Mouse (Mus musculus) cerebellum, adult 9-11 months (tissue): ENCODE measurements at regions not wholly inside any gene's neighbourhood (a gene's known extent, or its start where the extent isn't known, plus 50 kb on each side); places are given as distances from the start of the nearest gene placed in this dataset.

ENCODE experiments used
- DNase-seq: peaks from one replicate; pipeline ENCODE4 v3.0.0; 2022

GRCm38 (mm10) chr16:24089840-24090762, 101.4 kb upstream of the Bcl6 start:
- DNase-seq, result no peak

- no peak for DNase-seq
Measured at GRCm38 (mm10) chr16:24083966-24084365, 95.3 kb upstream of the Bcl6 start.

- DNase-seq, result no peak
Measured at GRCm38 (mm10) chr16:24080471-24080870, 91.8 kb upstream of the Bcl6 start.

- no peak for DNase-seq
Measured at GRCm38 (mm10) chr16:24078622-24079021, 90.0 kb upstream of the Bcl6 start.

- no peak for DNase-seq
Measured at GRCm38 (mm10) chr16:24077428-24077827, 88.8 kb upstream of the Bcl6 start.

GRCm38 (mm10) chr16:24076799-24077136, 88.1 kb upstream of the Bcl6 start:
- no peak for DNase-seq

GRCm38 (mm10) chr16:24076109-24076798, 87.6 kb upstream of the Bcl6 start:
- no peak for DNase-seq

- DNase-seq, result no peak
Measured at GRCm38 (mm10) chr16:24073613-24074244, 85.1 kb upstream of the Bcl6 start.

GRCm38 (mm10) chr16:24073065-24073464, 84.4 kb upstream of the Bcl6 start:
- DNase-seq, result no peak

GRCm38 (mm10) chr16:24069411-24069810, 80.8 kb upstream of the Bcl6 start:
- no peak for DNase-seq

- no peak for DNase-seq
Measured at GRCm38 (mm10) chr16:24068250-24068813, 79.7 kb upstream of the Bcl6 start.

- no peak for DNase-seq
Measured at GRCm38 (mm10) chr16:24062314-24062713, 73.7 kb upstream of the Bcl6 start.

GRCm38 (mm10) chr16:24061496-24061895, 72.8 kb upstream of the Bcl6 start:
- DNase-seq, result no peak

- DNase-seq, result no peak
Measured at GRCm38 (mm10) chr16:24059090-24059600, 70.5 kb upstream of the Bcl6 start.

GRCm38 (mm10) chr16:24056885-24057531, 68.4 kb upstream of the Bcl6 start:
- DNase-seq, result no peak

- DNase-seq, result no peak
Measured at GRCm38 (mm10) chr16:24056123-24056884, 67.7 kb upstream of the Bcl6 start.

- no peak for DNase-seq
Measured at GRCm38 (mm10) chr16:24054293-24054692, 65.6 kb upstream of the Bcl6 start.

GRCm38 (mm10) chr16:24053403-24053802, 64.8 kb upstream of the Bcl6 start:
- DNase-seq, result no peak

GRCm38 (mm10) chr16:24050856-24051640, 62.4 kb upstream of the Bcl6 start:
- peak; percentile 64 for DNase-seq

GRCm38 (mm10) chr16:24043779-24044178, 55.1 kb upstream of the Bcl6 start:
- no peak for DNase-seq

GRCm38 (mm10) chr16:24042977-24043376, 54.3 kb upstream of the Bcl6 start:
- peak; percentile 82 for DNase-seq
